Mouse (Mus musculus): ENCODE measurements around the gene Mapkapk2.

The Mapkapk2 gene

GRCm38 (mm10) chr1:131085272-131085671, 12.4 kb downstream of the Mapkapk2 start:
- no peak for ATAC-seq (ENCODE audit: insufficient number of reproducible peaks, low FRiP score, low TSS enrichment)

GRCm38 (mm10) chr1:131084289-131084688, 13.3 kb downstream of the Mapkapk2 start:
- no peak for ATAC-seq (ENCODE audit: insufficient number of reproducible peaks, low FRiP score, low TSS enrichment)

- ATAC-seq (ENCODE audit: insufficient number of reproducible peaks, low FRiP score, low TSS enrichment): no peak
Observed at GRCm38 (mm10) chr1:131083609-131084008, 14.0 kb downstream of the Mapkapk2 start.

GRCm38 (mm10) chr1:131083122-131083521, 14.5 kb downstream of the Mapkapk2 start:
- ATAC-seq (ENCODE audit: insufficient number of reproducible peaks, low FRiP score, low TSS enrichment): no peak

DNA sequence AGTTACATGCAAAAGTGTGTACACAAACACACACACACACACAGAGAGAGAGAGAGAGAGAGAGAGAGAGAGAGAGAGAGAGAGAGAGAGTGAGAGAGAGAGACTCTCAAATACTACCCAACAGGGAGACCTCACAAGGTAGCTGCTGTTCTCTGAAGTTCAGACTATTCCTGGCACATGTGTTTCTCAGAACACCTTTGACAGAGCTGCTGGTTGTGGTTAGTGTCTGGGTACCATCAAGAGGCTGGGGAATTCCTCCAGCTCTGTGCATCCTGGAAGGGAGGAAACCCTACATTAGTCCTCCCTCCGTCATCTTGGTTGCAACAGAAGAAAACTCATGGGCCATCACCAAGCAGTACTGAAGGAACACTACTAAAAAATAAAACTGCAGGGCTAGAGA, 16.9 kb downstream of the Mapkapk2 start:
- ATAC-seq (ENCODE audit: insufficient number of reproducible peaks, low FRiP score, low TSS enrichment): no peak

DNA sequence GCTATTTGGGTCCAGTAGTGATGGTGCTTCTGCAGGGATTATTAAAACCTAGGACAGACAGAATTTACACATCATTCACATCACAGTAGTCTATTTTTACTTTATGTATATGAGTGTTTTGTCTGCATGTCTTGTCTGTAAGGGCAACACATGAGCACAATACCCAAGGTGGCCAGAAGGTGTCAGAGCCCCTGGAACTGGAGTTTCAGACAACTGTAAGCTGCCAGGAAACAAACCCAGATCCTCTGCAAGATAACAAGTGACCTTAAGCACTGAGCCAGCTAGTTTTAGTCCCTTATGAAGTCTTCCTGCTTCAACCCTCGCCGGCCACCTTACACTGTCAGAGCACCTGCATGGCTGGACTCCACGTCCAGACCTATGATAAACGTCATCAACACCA, 17.9 kb downstream of the Mapkapk2 start:
- ATAC-seq (ENCODE audit: insufficient number of reproducible peaks, low FRiP score, low TSS enrichment): no peak

DNA sequence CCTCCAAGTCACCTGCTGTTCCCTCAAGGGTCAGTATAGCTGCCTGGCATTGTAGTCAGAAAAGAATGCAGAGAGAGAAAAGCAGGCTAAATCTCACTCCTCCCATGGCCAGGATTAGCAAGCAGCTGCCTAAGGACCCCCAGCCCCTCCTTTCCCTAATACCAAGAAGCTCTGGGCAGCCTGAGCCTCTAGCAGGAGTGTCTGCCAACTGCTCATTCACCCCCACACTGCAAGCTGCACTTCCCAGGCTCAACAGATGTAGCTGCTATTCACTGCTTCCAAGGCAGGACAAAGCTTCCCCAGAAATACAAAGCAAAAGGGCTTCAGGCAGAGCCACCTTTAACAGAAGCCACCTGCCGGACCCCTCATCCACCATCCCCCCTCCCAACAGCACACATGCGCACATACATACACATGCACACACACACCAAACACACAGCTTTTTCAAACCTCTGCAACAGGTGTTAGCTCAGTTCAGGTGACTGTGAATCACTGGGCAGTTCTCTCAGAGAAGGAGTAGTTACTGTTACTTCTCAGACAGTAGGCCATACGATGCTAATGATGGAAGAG, 18.8 kb downstream of the Mapkapk2 start:
- ATAC-seq (ENCODE audit: insufficient number of reproducible peaks, low FRiP score, low TSS enrichment): 0 out of 2 replicates have a peak, but pooled peaks have one; percentile 36

- no peak for ATAC-seq (ENCODE audit: insufficient number of reproducible peaks, low FRiP score, low TSS enrichment)
Observed at GRCm38 (mm10) chr1:131075098-131075791, 22.4 kb downstream of the Mapkapk2 start.

DNA sequence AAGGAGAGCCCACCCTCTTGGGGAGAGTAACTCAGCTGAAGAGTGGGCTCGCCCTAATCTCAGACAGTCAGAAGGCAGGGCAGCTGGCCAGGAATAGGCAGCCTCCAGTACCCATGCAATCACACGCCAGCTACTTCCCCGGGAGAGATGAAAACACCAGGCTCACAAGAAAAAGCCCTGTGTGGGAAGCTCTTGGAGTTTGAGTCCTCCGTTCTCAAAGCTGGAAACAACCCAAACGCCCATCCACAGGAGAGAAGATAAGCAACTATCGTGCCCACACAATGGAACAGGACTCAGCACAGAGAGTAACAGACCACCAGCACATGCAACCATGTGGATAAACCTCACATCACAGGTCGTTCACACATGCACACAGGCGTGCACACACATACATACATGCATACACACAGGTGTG, 23.1 kb downstream of the Mapkapk2 start:
- no peak for ATAC-seq (ENCODE audit: insufficient number of reproducible peaks, low FRiP score, low TSS enrichment)

DNA sequence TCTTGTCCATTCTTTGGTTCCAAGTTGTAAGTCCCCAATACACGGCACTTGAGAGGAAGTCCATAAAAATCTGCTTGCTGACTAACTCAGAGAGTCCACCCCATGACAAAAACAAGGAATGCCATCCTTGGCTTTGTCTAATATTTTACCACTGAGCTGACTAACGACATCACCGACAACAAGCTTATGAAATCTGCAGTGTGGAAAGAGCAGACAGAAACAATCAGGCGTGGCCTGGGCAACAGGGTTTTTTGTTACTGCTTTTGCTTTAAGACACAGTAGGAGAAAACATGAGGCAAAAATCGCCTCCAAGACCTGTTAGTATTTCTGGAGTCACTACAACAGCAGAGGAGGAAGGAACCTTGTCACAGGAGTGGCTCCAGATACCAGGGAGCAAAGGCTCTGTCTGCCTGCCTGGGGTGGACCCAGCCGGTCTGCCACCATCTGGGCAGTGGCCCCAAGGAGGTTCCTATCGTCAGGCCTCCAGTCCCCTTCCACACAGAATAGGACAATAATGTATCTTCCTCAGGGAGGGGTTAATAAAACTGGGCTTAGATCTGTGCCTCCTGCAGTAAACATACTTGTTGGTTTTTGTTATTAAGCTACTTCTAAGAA, 25.1 kb downstream of the Mapkapk2 start:
- ATAC-seq (ENCODE audit: insufficient number of reproducible peaks, low FRiP score, low TSS enrichment): no peak

GRCm38 (mm10) chr1:131069010-131069409, 28.6 kb downstream of the Mapkapk2 start:
- no peak for ATAC-seq (ENCODE audit: insufficient number of reproducible peaks, low FRiP score, low TSS enrichment)

- ATAC-seq (ENCODE audit: insufficient number of reproducible peaks, low FRiP score, low TSS enrichment): no peak
Observed at GRCm38 (mm10) chr1:131068011-131068727, 29.5 kb downstream of the Mapkapk2 start.

- ATAC-seq (ENCODE audit: insufficient number of reproducible peaks, low FRiP score, low TSS enrichment): no peak
Observed at GRCm38 (mm10) chr1:131064202-131064601, 33.4 kb downstream of the Mapkapk2 start.

GRCm38 (mm10) chr1:131062821-131063220, 34.8 kb downstream of the Mapkapk2 start:
- no peak for ATAC-seq (ENCODE audit: insufficient number of reproducible peaks, low FRiP score, low TSS enrichment)

- ATAC-seq (ENCODE audit: insufficient number of reproducible peaks, low FRiP score, low TSS enrichment): no peak
Observed at GRCm38 (mm10) chr1:131061740-131062254, 35.8 kb downstream of the Mapkapk2 start.

DNA sequence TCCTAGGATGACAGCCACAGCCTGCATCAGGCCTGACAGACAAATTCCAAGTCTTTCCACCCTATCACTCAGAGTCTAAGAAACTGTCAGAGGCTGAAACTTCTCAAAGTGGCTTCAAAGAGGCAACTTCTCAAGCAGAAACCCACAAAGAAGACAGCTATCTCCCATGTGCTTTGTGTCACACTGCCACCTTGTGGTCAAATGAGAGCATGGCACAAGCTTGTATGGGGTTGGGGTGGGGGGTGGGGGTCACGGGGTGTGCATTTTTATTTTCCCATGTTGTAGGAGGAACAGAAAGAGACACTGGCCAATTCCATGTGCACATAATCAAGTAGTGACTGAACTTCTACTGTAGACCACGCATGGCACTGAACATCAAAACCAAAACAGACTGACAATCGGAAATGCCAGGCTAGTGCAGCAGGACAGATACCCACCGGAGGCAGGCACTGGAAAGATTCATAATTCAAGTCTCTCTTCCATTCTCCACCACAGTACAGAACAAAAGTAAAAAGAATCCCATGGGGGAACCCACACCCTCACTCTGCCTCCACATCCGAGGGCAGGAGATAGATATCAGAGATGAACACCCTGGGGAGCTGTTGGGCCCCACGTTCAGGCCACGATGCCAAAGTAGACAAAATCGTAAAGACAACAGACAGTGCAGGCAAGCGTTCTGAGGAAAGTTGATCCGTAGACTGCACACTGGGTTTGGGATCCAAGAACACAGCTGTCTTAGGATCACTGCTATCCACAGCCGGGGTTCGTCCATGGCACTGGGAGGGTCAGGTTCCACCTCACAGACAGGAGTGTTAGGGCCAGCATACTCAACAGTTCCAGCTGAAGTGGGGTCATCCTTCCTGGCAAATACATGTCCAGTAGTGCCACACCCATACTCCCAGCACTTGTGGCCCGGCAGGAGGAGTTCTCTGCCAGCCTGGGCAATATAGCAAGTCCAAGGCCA, 37.1 kb downstream of the Mapkapk2 start:
- no peak for ATAC-seq (ENCODE audit: insufficient number of reproducible peaks, low FRiP score, low TSS enrichment)

DNA sequence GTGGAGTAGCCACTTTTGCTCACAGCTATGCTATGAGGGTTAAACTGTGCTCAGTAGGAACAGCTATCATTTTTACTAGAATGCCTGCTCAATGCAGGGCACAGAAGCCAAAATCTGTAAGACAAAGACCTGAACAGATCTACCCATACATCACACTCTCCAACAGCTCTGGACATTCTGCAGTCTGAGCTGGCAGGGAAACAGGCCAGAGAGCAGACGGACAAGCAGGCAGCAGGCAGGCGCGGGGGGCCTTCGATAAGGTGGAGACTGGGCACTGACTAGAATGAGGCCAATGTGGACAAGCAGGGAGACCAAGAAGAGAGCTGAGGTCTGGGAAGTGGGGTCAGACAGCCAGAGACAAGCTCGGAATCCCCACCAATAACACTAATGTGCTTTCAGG, 37.8 kb downstream of the Mapkapk2 start:
- ATAC-seq (ENCODE audit: insufficient number of reproducible peaks, low FRiP score, low TSS enrichment): no peak

DNA sequence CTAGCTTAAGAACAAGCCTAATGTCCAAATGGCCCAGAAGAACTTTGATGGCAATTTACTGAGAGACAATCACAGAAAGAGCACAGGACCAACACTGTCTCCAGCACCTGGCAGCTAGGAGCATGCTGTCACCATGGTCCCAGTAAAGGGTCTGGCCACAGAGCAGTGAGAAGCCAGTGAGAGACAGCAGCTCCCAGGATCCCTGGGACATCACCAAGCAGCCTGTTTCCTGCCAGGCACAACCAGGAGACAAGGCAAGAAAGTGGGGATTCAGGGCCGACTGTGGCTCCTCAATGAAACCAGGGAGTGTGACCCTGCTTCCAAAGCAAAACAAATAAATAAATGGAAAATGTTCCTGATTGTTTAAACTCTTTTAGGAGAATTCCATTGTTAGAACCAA, 38.2 kb downstream of the Mapkapk2 start:
- no peak for ATAC-seq (ENCODE audit: insufficient number of reproducible peaks, low FRiP score, low TSS enrichment)

DNA sequence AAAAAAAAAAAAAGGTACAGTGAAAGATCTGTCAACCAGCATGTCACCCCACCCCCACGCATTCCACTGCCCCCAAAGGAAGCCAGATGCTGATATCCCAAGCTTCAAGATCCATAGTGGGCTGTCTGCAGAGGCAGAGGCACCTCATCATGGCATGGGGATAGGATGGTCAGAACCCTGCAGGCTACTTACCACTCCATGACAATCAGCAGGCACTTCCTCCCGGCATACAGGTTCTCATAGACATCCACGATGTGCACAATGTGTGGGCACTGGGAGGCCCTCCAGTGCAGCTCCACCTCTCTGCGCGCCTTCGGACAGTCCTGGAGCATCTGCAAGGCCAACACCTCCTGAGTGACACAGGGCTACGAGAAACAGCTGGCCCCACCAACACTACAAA, 39.2 kb downstream of the Mapkapk2 start:
- no peak for ATAC-seq (ENCODE audit: insufficient number of reproducible peaks, low FRiP score, low TSS enrichment)

DNA sequence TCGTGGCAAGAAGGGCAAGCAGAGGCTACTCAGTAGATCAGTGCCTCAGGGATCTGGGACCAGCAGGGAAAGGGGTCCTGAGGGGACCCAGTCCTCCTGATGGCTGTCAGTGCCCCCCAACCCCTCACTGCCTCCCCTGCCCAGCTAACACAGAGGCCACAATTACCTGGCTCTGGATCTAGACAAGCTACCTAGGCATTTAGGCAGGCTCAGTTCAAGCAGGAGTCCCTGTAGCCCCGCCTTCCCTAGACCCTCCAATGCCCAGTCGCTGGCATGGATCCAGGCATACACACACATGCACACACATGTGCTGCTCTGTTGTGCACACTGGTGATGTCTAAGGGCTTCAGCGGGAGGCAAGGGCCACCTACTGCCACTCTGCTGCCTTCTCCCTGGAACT, 43.4 kb downstream of the Mapkapk2 start:
- no peak for ATAC-seq (ENCODE audit: insufficient number of reproducible peaks, low FRiP score, low TSS enrichment)
